Mouse (Mus musculus): ENCODE measurements around the gene Gm9733. TPM values are rescaled to one million over a fixed set of nuclear protein-coding genes. Genes with fewer than 3 reads are reported as not detected.
"Not testable (repeated sequence)": the region's sequence is repeated elsewhere in the genome, so short reads cannot be mapped to it uniquely, and the experiment has no call there.

Gm9733 gene
- total RNA-seq (2022) = not detected

GRCm38 (mm10) chr3:15332063-15332462 lies at the start of gene Gm9733:
Gene Gm9733 (minus strand): TSS chr3:15332302.
- no peak for DNase-seq (ENCODE audit: low spot score in 2 of 2)

GRCm38 (mm10) chr3:15355690-15356089 lies 23.6 kb upstream of the Gm9733 start:
- DNase-seq (ENCODE audit: low spot score in 2 of 2) = not testable (repeated sequence)

- not testable (repeated sequence) for DNase-seq (ENCODE audit: low spot score in 2 of 2)
Measured at GRCm38 (mm10) chr3:15350318-15350717, 18.2 kb upstream of the Gm9733 start.

- DNase-seq (ENCODE audit: low spot score in 2 of 2) = not testable (repeated sequence)
Measured at GRCm38 (mm10) chr3:15345606-15346005, 13.5 kb upstream of the Gm9733 start.

GRCm38 (mm10) chr3:15340287-15340686 lies 8.2 kb upstream of the Gm9733 start:
- DNase-seq (ENCODE audit: low spot score in 2 of 2) = no peak

GRCm38 (mm10) chr3:15334182-15334581 lies 2.1 kb upstream of the Gm9733 start:
- DNase-seq (ENCODE audit: low spot score in 2 of 2) = no peak

- DNase-seq (ENCODE audit: low spot score in 2 of 2) = no peak
Measured at GRCm38 (mm10) chr3:15331545-15331944, 557 bp downstream of the Gm9733 start.

GRCm38 (mm10) chr3:15329549-15329948 lies 2.6 kb downstream of the Gm9733 start:
- DNase-seq (ENCODE audit: low spot score in 2 of 2) = no peak

- no peak for DNase-seq (ENCODE audit: low spot score in 2 of 2)
Measured at GRCm38 (mm10) chr3:15284424-15285328, 47.4 kb downstream of the Gm9733 start.

GRCm38 (mm10) chr3:15275899-15276526 lies 56.1 kb downstream of the Gm9733 start:
- no peak for DNase-seq (ENCODE audit: low spot score in 2 of 2)

- no peak for DNase-seq (ENCODE audit: low spot score in 2 of 2)
Measured at GRCm38 (mm10) chr3:15264450-15264849, 67.7 kb downstream of the Gm9733 start.

- no peak for DNase-seq (ENCODE audit: low spot score in 2 of 2)
Measured at GRCm38 (mm10) chr3:15255726-15256125, 76.4 kb downstream of the Gm9733 start.

Other genes with a start within 250 kb of the Gm9733 start
- gene Sirpb1a, start 94.2 kb upstream of the Gm9733 start, total RNA-seq (2022) = not detected
- not detected for gene Sirpb1b, start 242.8 kb upstream of the Gm9733 start, total RNA-seq (2022)